Mouse (Mus musculus): ENCODE data around the gene Slc6a5. TPM values are rescaled to one million over a fixed set of nuclear protein-coding genes. Genes with fewer than 3 reads are reported as not detected.

Slc6a5 gene
- not detected in 2 replicates for polyA plus RNA-seq (2012; ENCODE audit: low replicate concordance)

GRCm38 (mm10) chr7:49909850-49910249, at the start of gene Slc6a5:
Gene Slc6a5 (plus strand): TSS chr7:49910146.

GRCm38 (mm10) chr7:49974841-49975440, 65.0 kb downstream of the Slc6a5 start, which contains the start of gene Nell1:
Gene Nell1 (plus strand): TSS chr7:49974864.

Other genes with a start within 250 kb of the Slc6a5 start
- 4.0 and 4.9 TPM in 2 replicates for gene Htatip2, start 151.0 kb upstream of the Slc6a5 start, polyA plus RNA-seq (2012; ENCODE audit: low replicate concordance)
- 52.0 and 75.9 TPM in 2 replicates for gene Prmt3, start 131.8 kb upstream of the Slc6a5 start, polyA plus RNA-seq (2012; ENCODE audit: low replicate concordance)
- gene Nell1, start 64.7 kb downstream of the Slc6a5 start, polyA plus RNA-seq (2012; ENCODE audit: low replicate concordance) = not detected in 2 replicates

All from leukemia stem cell, adult 10-12 weeks (primary cell).